Mouse (Mus musculus): ENCODE results near the gene Mark2. TPM values are rescaled to one million over a fixed set of nuclear protein-coding genes. Genes with fewer than 3 reads are reported as not detected.

Gene Mark2
- total RNA-seq (2023) = 266 TPM

DNA sequence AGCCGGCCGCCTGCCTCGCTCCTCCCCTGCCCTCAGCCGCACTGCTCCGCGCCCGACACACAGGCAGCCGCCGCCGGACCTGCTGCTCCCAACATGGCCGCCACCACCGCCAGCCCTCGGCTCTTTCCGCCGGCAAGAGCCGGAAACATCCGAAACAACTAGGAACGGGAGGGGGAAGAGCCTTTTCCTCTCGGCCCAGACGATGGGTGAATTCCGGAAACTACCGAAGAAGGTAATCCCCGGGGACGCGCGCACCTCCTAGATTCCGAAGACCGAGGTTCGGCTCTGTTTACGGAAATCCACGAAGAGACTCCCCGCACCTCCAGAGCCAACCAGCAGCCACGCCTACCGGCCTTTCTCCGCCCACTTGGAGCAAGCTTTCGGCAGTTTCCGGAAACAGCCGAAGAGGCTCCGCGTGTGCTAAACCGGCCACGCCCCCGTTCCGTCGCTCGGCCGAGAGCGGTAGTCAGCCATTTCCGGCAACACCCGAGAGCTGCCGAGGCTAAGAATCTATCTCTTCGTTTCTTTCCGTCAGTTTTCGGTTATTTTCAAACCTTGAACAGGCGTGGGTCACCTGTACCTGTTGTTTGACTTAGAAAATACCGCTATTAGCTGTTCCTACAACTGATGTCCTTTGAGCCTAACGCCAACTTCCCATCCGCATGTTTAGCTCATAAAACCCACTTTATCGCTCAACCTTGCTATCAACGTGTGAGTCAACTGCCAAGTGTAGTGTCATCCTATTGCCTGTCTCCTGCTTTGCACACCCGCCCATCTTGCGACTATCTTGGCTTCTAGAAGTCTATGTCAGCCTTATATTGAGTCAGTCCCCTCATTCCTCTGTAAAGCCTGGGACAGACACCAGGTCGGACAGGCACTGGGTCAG lies at the start of gene Mark2:
Mark2 (minus strand) TSS at position 349 of the 886 bp plus-strand sequence.

DNA sequence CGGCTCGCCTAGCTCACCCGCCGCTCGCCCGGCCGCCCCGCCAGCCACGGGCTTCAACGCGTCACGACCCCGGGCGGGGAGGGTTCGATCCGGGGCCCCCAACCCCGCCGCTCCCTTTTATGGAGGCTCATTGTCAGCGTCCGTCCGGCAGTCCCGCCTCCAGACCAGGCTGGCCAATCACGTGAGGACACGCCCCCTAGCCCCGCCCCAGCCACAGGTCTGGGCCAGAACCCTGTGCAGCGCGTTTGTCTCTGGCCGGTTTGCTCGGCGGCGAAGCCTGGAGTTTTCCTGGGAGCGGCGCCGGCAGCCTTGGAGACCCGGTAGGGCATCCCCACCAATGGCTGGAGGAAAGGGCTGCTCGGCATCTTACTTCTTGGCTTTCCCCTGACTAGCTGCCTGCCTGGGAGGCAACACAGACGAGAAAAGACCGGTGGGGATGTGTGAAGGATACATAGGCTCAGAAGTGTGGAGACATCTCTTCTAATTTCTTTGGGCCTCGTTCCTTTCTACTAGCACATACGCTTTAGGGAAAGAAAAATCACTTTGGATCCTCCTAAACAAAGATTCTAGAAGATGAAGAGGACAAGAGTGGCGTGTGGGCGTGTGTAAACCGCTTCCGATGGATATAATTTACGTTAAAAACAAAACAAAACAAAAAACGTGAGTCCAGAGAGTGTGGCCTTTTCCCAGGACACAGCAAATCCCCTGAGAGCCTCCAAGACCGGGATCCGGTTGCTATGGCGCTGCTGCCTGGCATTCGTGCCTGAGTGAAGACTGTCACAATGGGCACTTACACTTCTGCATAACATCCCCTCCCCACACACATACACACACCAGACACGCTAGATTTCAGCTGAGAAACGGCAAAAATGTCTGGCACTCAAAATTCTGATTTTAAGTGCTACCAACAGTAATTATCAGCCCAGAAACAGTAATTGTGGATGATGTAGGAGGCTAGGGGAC lies 41.5 kb upstream of the Mark2 start, which contains the start of gene Spindoc:
Spindoc (minus strand) TSS at position 92 of the 963 bp plus-strand sequence.

DNA sequence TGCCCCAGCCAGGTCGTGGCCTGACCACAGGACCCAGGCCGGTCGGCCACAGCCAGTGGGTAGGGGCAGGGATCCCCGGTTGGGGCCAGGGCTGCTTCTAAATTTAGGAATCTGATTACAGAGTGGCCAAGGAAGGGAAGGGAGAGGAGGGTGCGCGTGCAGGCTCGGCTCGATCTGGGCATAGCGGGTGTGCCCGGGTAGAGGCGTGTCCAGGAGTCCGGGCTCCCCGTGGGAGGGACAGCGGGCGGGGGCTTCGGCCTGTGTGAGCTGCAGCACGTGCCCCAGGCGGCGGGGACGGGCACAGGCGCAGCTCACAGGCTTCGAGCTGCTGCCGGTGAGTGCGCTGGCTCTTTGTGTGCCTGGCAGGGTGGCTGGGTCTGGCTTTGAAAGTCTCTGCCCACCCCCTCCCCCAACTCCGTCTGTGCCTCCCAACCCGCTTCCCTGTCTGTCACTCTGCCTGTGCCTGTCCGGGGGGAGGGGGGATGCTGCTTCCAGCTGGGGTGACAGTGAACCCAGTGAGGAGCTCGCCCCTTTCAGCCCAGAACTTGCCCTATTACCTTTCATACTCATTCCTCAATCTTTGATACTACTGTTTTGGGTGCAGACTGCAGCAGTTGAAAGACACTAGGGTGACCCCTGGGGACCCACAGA lies 74.4 kb downstream of the Mark2 start, which contains the start of gene Rcor2:
Rcor2 (plus strand) TSS at position 235 of the 651 bp plus-strand sequence.

DNA sequence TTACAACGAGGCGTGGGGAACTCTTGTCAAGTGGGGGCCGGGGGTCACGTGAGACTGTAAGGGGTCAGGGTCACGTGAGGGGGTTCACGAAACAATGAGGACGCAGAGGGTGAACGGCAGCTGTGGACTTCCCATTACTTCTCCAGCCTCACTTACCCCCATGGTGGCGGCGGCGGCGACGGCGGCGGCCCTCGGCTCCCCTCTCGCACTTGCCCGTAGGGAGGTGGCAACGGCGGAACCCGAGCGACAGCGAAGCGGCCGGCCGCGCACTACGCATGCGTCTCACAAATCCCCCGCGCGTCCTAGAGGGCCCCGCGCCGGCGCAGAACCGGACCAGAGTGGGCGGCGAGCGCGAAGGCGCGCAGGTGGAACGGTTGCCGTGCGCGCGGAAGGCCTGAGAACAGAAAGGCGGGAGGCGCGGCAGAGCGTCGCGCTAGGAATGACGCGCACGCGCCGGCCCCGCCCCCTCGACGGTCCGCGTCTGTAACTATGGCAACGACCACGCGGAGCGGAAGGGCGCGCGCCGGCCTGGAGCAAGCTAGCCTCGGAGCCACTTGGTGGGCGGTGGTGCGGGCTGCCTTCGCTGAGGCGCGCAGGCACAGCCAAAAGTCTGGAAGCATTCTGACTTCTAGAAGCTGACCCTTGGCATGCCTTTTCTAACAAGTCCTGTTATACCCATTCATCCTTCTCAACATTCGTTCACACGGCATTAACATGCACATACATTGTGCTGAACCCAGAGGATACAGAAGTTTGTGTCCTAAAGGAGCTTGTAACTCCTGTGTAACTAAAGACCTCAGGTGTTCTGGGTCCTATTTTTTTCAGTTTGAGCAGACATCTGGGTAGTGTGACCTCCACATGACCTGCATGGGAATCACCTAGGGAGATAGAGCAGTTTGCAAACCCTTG lies 100.6 kb downstream of the Mark2 start, which contains the start of gene Naa40:
Naa40 (minus strand) TSS at position 402 of the 909 bp plus-strand sequence.

Other genes with a start within 250 kb of the Mark2 start
- 0.30 TPM for gene Flrt1, start 236.1 kb downstream of the Mark2 start, total RNA-seq (2023)
- 102 TPM for gene Otub1, start 135.5 kb downstream of the Mark2 start, total RNA-seq (2023)
- 246 TPM for gene Cox8a, start 124.2 kb downstream of the Mark2 start, total RNA-seq (2023)
- 32.5 TPM for gene Naa40, start 100.7 kb downstream of the Mark2 start, total RNA-seq (2023)
- 1.0 TPM for gene Rcor2, start 74.5 kb downstream of the Mark2 start, total RNA-seq (2023)
- 32.5 TPM for gene Spindoc, start 41.1 kb upstream of the Mark2 start, total RNA-seq (2023)
- gene 2700081O15Rik, start 75.8 kb upstream of the Mark2 start, total RNA-seq (2023) = 1.4 TPM
- 47.1 TPM for gene Rtn3, start 141.4 kb upstream of the Mark2 start, total RNA-seq (2023)
- gene Atl3, start 152.2 kb upstream of the Mark2 start, total RNA-seq (2023) = 53.1 TPM
- gene Pla2g16, start 215.6 kb upstream of the Mark2 start, total RNA-seq (2023) = 30.2 TPM

All from CD4-positive naive resting alpha-beta T cell, adult 57 days (primary cell).